Mouse (Mus musculus) ES-E14 (cell line): ENCODE measurements around the gene Mboat2. TPM values are rescaled to one million over a fixed set of nuclear protein-coding genes. Genes with fewer than 3 reads are reported as not detected.

ENCODE experiments used
- DNase-seq: peaks from one replicate; pipeline ENCODE4 v3.0.0-alpha.2; 2013; ENCODE audit warnings: low read depth, low spot score
- H3K27ac ChIP-seq: 2 replicates; pipeline ENCODE4 v1.5.1; 2012; ENCODE audit warnings: low read depth, mild to moderate bottlenecking, low read length, moderate library complexity, mixed read lengths; ENCODE audit not compliant: poor library complexity, insufficient read depth, severe bottlenecking
- H3K36me3 ChIP-seq: 2 replicates; pipeline ENCODE4 v1.6.1; 2012; ENCODE audit warnings: mild to moderate bottlenecking, low read length, moderate library complexity, mixed read lengths; ENCODE audit not compliant: control insufficient read depth, poor library complexity, insufficient read depth, severe bottlenecking
- H3K4me1 ChIP-seq, 2 experiments: fragments of 150-350 bp in 1 of 2; sonication (generic) in 1 of 2; 2 replicates each; pipeline ENCODE4 v1.6.1; 2012; ENCODE audit warnings: low read length in 2 of 2, mild to moderate bottlenecking in 1 of 2, mixed read lengths in 1 of 2; ENCODE audit not compliant: control insufficient read depth in 2 of 2, insufficient read depth in 2 of 2, poor library complexity in 1 of 2
- H3K4me3 ChIP-seq, 2 experiments: fragments of 150-350 bp in 1 of 2; sonication (generic) in 1 of 2; 2 replicates each; pipeline ENCODE4 v1.5.1; 2012; ENCODE audit warnings: low read length in 2 of 2, low read depth in 1 of 2, mild to moderate bottlenecking in 1 of 2, mixed read lengths in 1 of 2; ENCODE audit not compliant: insufficient read depth in 1 of 2, poor library complexity in 1 of 2, severe bottlenecking in 1 of 2
- H3K9ac ChIP-seq: 2 replicates; pipeline ENCODE4 v1.6.1; 2012; ENCODE audit warnings: low read depth, mild to moderate bottlenecking, low read length, mixed read lengths; ENCODE audit not compliant: poor library complexity, insufficient read depth, severe bottlenecking
- H3K9me3 ChIP-seq: fragments of 150-350 bp; sonication (generic); 2 replicates; pipeline ENCODE4 v1.6.1; 2012; ENCODE audit warnings: low read depth, mild to moderate bottlenecking, low read length; ENCODE audit not compliant: control insufficient read depth, insufficient read depth
- CHD2 ChIP-seq: IDR thresholded peaks from 2 replicates; pipeline ENCODE4 v1.6.1; 2014; ENCODE audit warnings: mild to moderate bottlenecking, low read depth, low read length, inconsistent platforms
- HCFC1 ChIP-seq: IDR thresholded peaks from 2 replicates; pipeline ENCODE4 v1.6.1; 2012; ENCODE audit warnings: low read length, inconsistent platforms, borderline replicate concordance; ENCODE audit not compliant: insufficient read depth
- MAFK ChIP-seq: IDR thresholded peaks from 2 replicates; pipeline ENCODE4 v1.6.1; 2014; ENCODE audit warnings: mild to moderate bottlenecking, low read depth, low read length, inconsistent platforms; ENCODE audit not compliant: insufficient read depth
- ZC3H11A ChIP-seq: IDR thresholded peaks from 2 replicates; pipeline ENCODE4 v1.6.1; 2012; ENCODE audit warnings: low read depth, mild to moderate bottlenecking, inconsistent platforms, low read length, borderline replicate concordance
- ZNF384 ChIP-seq: IDR thresholded peaks from 2 replicates; pipeline ENCODE4 v1.6.1; 2012; ENCODE audit warnings: low read depth, low read length, inconsistent platforms
- in situ Hi-C, 2 experiments: fragments of 600-800 bp; cut with MboI; formaldehyde crosslinking; loops; one replicate each; pipeline ENCODE4 v1.15.1; 2025; ENCODE audit warnings: low sequenced_read_pairs in 2 of 2, inconsistent platforms in 1 of 2; ENCODE audit not compliant: unreplicated experiment in 2 of 2
- total RNA-seq: library from RNA; depleted of rRNA; stranded (reverse); fragments of 300-350 nt; gene quantifications from 2 replicates; pipeline ENCODE4 v1.2.3, GENCODE M21; 2012

Gene Mboat2
- total RNA-seq, 1 experiment: 16.0 TPM

DNA sequence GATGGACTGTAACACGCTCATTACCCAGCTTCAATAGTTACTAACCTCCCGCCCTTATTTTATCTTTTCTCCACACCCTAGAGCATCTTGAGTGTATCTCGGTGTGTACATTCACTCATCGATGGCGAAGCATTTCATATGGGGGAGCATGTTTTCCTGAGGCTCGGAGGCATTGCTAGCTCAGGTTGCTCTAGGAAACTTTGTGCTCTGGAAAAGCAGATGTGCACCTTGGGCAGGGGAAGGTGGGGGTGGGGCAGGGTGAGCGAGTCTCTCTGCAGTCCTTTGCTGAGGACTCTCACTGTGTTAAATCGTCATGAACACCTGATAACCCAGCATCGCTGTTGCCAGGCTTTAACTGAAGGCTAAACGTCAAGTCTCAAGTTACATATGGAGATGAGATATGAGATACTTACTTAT lies 48.9 kb downstream of the Mboat2 start:
- no peak overlapping the region for H3K27ac ChIP-seq
- H3K4me1 ChIP-seq: peaks cover 3 to 9% of the 10 kb centered on the region in 2 experiments; a peak in 1 of 4 replicates

DNA sequence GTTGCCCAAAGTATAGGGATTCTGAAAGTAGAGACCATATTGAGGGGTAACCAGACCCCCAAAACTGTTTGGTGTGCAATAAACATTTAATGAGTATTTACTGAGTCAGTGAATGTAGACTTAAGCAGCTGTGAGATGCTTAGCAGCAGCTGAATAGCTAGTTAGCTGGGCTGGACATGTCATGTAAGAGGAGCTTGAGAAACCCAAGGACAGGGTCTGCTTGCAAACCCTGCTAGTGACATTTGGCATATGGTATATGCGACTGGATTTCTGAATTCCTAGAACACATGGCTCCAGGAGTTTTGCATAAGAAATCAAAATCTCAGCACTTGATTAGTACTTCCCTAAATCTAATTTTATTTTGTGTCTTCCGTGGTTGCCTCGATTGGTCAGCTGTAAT lies 52.6 kb downstream of the Mboat2 start:
- in situ Hi-C loops: no loop called here
- H3K4me3 ChIP-seq: no peak overlapping the region
- peaks cover 0 to 10% of the 10 kb centered on the region in 2 experiments; a peak in 2 of 4 replicates for H3K4me1 ChIP-seq
- no peak overlapping the region for H3K9ac ChIP-seq
- no peak for DNase-seq
- no peaks in the 10 kb centered on the region for H3K9me3 ChIP-seq
- no peak overlapping the region for H3K27ac ChIP-seq
- 0 out of 2 replicates have a peak, but pooled peaks cover 2% of the 10 kb centered on the region for H3K36me3 ChIP-seq
- TF ChIP-seq HCFC1 (no peak), CHD2 (no peak), ZC3H11A (no peak), ZNF384 (no peak), MAFK (no peak)

More for the DNA sequence above, 48.9 kb downstream of the Mboat2 start:
- H3K9ac ChIP-seq: no peak overlapping the region
- 0 out of 2 replicates have a peak, but pooled peaks cover 2% of the 10 kb centered on the region for H3K36me3 ChIP-seq
- TF ChIP-seq ZNF384 (no peak), CHD2 (no peak), ZC3H11A (no peak), MAFK (no peak), HCFC1 (no peak)
- no peaks in the 10 kb centered on the region for H3K9me3 ChIP-seq
- no peak for DNase-seq
- in situ Hi-C loops: no loop called here
- H3K4me3 ChIP-seq: no peak overlapping the region

DNA sequence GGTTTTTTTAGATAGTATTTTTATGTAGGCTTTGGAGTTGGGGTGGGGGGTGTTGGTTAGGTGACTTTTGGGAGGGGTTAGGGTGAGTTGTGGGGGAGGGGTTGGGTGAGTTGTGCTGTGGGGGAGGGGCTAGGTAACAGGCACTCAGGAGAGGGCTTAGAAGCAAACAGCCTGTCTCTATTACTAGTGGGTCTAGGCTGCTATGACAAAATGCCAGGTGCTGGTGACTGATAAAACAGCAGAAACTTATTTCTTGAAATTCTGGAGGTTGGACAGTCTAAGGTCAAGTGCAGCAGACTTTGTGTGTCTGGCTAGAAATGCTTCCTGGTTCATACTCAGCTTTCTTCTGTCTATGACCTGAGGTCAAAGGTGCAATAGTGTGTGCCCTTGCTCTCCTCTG lies 56.1 kb downstream of the Mboat2 start:
- Histone ChIP-seq H3K4me3 (no peak overlapping the region), H3K27ac (no peak overlapping the region), H3K4me1 (peaks cover 0 to 10% of the 10 kb centered on the region in 2 experiments; a peak in 2 of 4 replicates), H3K9me3 (no peaks in the 10 kb centered on the region), H3K9ac (no peak overlapping the region), H3K36me3 (peaks cover 5% of the 10 kb centered on the region; the same call in 1 of the 2 replicates)
- in situ Hi-C loops: no loop called here
- DNase-seq: no peak
- TF ChIP-seq HCFC1 (no peak), CHD2 (no peak), MAFK (no peak)

DNA sequence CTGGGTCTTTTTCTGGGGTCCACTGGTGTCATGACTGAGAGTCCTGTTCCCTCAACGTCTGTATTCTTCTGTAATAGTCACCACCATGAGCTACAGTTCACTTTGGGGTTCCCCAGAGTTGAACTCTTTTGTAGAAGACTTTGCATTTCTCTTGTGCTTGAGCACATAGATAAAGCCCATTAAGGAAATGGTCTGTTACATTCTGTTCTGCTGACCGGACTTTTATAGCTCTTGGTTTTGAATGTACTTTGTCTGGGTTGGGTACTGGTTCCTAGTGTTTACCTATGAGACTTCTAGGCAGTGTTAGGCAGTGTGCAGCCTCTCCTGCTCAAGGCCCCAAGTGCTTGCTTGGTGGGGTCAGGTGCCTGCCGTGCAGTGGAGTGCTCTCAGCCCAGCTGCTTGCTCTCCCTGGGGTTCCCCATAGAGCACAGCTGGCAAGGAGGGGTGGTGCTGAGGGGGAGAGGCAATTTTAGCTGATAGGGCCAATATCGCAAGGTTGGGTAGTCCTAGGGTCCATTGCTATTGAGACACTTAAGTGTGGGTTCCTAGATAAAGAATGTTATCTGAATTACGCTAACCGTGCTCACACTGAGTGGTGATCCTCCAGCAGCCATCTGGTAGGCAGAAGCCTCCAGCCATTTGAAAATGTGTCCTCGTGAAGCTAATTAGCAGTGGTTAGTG lies 58.8 kb downstream of the Mboat2 start:
- Histone ChIP-seq H3K4me3 (no peak overlapping the region), H3K36me3 (peaks cover 2% of the 10 kb centered on the region; the same call in 1 of the 2 replicates), H3K27ac (no peak overlapping the region), H3K9me3 (no peaks in the 10 kb centered on the region), H3K4me1 (peaks cover 10 to 19% of the 10 kb centered on the region in 2 experiments), H3K9ac (no peak overlapping the region)
- TF ChIP-seq HCFC1: no peak
- no peak for TF ChIP-seq ZC3H11A
- TF ChIP-seq CHD2: no peak
- DNase-seq: no peak
- in situ Hi-C loops: loop anchor here in 1 of 2 experiments (10.0 kb wide), 1 partner anchor 55 kb away; the partner anchor contains the start of gene Mboat2

DNA sequence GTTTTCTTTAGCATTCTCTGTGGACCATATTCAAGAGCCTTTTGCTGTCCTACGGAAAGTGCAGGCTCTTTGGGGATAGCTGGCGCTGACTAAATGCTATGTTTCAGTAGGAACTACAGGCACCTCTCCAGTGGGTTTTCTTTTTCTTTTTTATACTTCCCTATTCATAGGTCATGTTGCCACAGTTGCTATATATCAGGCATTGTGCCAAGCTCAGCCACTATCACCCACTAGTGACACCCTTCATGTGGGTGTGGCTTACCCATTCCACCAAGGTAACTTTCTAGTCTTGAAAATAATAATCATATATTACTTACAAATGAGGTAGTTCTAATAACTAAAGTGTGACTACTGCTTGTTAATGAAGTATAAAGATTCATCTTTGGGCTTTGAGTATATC lies 59.5 kb downstream of the Mboat2 start:
- no peak for TF ChIP-seq CHD2
- TF ChIP-seq ZNF384: no peak
- no peak for TF ChIP-seq ZC3H11A
- TF ChIP-seq HCFC1: no peak
- TF ChIP-seq MAFK: no peak
- no peaks in the 10 kb centered on the region for H3K9me3 ChIP-seq
- in situ Hi-C loops: loop anchor here in 1 of 2 experiments (10.0 kb wide), 1 partner anchor 55 kb away; the partner anchor contains the start of gene Mboat2
- no peak for DNase-seq
- H3K27ac ChIP-seq: no peak overlapping the region
- no peak overlapping the region for H3K9ac ChIP-seq
- peaks cover 12 to 19% of the 10 kb centered on the region in 2 experiments for H3K4me1 ChIP-seq
- peaks cover 2% of the 10 kb centered on the region; the same call in 1 of the 2 replicates for H3K36me3 ChIP-seq
- H3K4me3 ChIP-seq: no peak overlapping the region
